Mouse (Mus musculus) left cerebral cortex, adult 6 months (tissue): ENCODE data around the gene Pex5. TPM values are rescaled to one million over a fixed set of nuclear protein-coding genes. Genes with fewer than 3 reads are reported as not detected.

Experiments used
- long read RNA-seq, 2 experiments: library from polyadenylated mRNA; unstranded; transcript quantifications; one replicate each; pipeline ENCODE4 v2.0.0; 2019 to 2020
- polyA plus RNA-seq: library from polyadenylated mRNA; unstranded; fragments of <200 nt; fragmentation: Nextera tagmentation; gene quantifications from 2 replicates; pipeline ENCODE4 v1.2.3, GENCODE M21; 2021

The Pex5 gene
- polyA plus RNA-seq = 19.6 and 21.0 TPM in 2 replicates
- long read RNA-seq, experiment 1, transcript Pex5-201 (16 exons, 3,139 nt) = minor isoform, 70 of 220 reads
- long read RNA-seq, experiment 1, transcript Pex5-202 (15 exons, 3,073 nt) = major isoform, 99 of 220 reads
- long read RNA-seq, experiment 1, partial matches to known transcripts = 20 of 220 reads
- long read RNA-seq, experiment 1, other reads (novel, unspliced or antisense) = 27 of 220 reads
- long read RNA-seq, experiment 2, transcript Pex5-202 (15 exons, 3,073 nt) = major isoform, 16 of 44 reads
- long read RNA-seq, experiment 2, transcript Pex5-201 (16 exons, 3,139 nt) = minor isoform, 6 of 44 reads
- long read RNA-seq, experiment 2, partial matches to known transcripts = 11 of 44 reads
- long read RNA-seq, experiment 2, other reads (novel, unspliced or antisense) = 10 of 44 reads

DNA sequence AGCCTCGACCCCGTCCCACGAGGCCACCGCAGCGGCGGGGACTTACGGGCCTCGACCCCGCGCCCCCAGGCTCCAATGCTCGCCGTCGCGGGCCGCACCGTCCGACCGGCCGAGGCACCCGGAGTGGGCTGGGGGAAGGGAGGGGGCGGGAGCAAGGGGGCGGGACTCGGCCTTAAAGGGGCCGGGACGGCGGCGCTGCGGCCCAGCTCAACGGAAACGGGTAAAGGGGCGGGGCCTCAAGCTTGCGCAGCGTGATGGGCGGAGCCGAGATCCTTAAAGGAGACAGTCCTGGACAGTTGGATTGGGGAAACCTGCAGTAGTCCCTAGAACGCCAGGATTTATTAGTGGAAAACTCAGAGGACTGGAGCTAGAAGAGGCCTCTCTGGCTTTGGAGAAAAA is at the start of gene Pex5:
Pex5 (minus strand) TSS at position 141 of the 399 bp plus-strand sequence.

Other genes with a start within 250 kb of the Pex5 start
- not detected in 2 replicates for gene Vmn2r27, start 183.2 kb downstream of the Pex5 start, polyA plus RNA-seq
- gene Cd163, start 110.4 kb downstream of the Pex5 start, polyA plus RNA-seq = 0.54 and 0.59 TPM in 2 replicates
- gene Clstn3, start 49.7 kb upstream of the Pex5 start, polyA plus RNA-seq = 47.8 and 63.4 TPM in 2 replicates
- 0.40 and 0.51 TPM in 2 replicates for gene C1rl, start 78.0 kb upstream of the Pex5 start, polyA plus RNA-seq
- gene C1ra, start 97.3 kb upstream of the Pex5 start, polyA plus RNA-seq = 2.4 and 2.5 TPM in 2 replicates
- 0.43 and 0.45 TPM in 2 replicates for gene C1s1, start 127.3 kb upstream of the Pex5 start, polyA plus RNA-seq
- gene C1rb, start 155.2 kb upstream of the Pex5 start, polyA plus RNA-seq = not detected in 2 replicates
- gene C1s2, start 221.0 kb upstream of the Pex5 start, polyA plus RNA-seq = not detected in 2 replicates
- 14.8 and 15.8 TPM in 2 replicates for gene Lpcat3, start 248.0 kb upstream of the Pex5 start, polyA plus RNA-seq